Mouse (Mus musculus): ENCODE results near the gene Rimklb.

The Rimklb gene

DNA sequence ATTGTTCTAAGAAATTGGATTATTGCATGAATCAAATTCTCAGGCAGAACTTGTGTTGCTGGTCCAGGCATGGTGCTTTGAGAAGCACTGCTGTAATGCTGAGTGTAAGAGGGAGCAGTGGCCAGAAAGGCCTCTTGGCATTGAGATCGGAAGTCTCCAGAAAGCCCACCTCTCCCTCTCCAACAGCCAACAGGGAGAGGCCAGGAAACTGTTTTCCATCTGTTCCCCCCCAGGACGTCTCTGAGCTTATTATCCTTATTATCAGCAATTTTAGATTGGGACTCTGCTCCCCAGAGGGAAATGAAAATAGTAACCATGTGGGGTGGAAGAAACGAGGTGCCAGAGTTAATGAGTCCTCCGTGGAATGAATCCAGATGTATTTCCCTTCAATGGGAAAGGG is 82.2 kb downstream of the Rimklb start:
- no peak for DNase-seq

DNA sequence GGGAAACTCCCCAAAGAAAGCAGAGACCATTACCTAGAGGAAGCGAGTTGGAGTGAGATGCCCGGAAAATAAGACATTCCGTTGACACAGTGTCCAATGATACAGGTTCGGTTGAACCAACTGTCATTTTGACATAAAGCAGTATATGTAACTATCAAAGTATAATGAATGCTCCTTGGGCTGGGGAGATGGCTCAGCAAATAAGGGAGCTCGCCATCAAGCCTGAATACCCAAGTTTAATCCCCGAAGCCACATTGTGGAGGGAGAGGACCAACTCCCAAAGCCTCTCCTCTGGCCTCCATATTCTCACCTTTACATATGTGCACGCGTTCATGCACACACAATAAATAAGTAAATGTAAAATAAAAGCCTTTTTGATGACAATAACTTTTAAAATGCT is 87.3 kb downstream of the Rimklb start:
- DNase-seq, result no peak

DNA sequence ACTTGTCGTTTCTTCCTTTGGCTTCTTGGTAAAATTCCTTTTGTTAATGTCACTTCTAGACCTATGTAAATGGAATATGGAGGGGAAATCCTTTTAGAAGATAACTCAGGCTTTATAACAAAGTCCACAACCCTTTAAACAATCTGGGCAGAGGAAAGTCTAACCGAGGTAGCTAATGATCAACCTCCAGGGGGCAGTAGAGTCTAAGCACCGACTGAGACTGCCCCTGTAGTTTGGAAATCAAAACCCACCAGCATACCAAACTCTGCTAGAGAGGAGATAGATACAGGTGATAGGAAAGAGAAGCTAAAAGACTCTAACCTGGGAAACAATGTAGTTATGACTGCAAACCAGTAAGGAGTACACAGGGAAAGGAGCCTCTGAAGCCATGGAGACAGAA is 96.3 kb downstream of the Rimklb start:
- peak; percentile 40 to 44 for DNase-seq

- DNase-seq, result no peak
Measured at GRCm38 (mm10) chr6:122400263-122400662, 98.3 kb downstream of the Rimklb start.

Data from B cell, adult 2 months (primary cell).